Comparison of ENCODE assay signal across 36 mouse cellular contexts in genomic region chr19:60797415-60797814, GRCm38 (mm10).
"Had no signal": no experiment of that assay in that cellular context is flagged by ENCODE, and none has a peak within 500 bp of the region (broad histone marks: within the 10 kb centered on the region; RNA-seq: fewer than 3 reads in every experiment).

No protein-coding gene starts in this region.

- ATAC-seq: hindbrain, embryonic 16.5 days; hindbrain, postnatal 0 days; inflammation-experienced regulatory T-cells, adult 6 months; intestine, embryonic 15.5 days; intestine, embryonic 16.5 days; intestine, postnatal 0 days had no signal

- H3K36me3 ChIP-seq: heart, embryonic 10.5 days; heart, embryonic 12.5 days; heart, embryonic 13.5 days; heart, embryonic 15.5 days; hindbrain, embryonic 10.5 days; hindbrain, embryonic 12.5 days; hindbrain, embryonic 13.5 days; hindbrain, embryonic 15.5 days; intestine, embryonic 15.5 days; kidney, embryonic 15.5 days had no signal

- H3K27me3 ChIP-seq: heart, embryonic 12.5 days; heart, embryonic 15.5 days; hindbrain, embryonic 12.5 days; hindbrain, embryonic 13.5 days; hindbrain, embryonic 15.5 days; intestine, embryonic 15.5 days had no signal

- H3K9ac ChIP-seq: heart, embryonic 12.5 days; heart, embryonic 13.5 days; heart, embryonic 15.5 days; hindbrain, embryonic 12.5 days; hindbrain, embryonic 13.5 days; hindbrain, embryonic 14.5 days; hindbrain, embryonic 15.5 days; intestine, embryonic 15.5 days; kidney, embryonic 15.5 days had no signal

- H3K27ac ChIP-seq: heart, embryonic 10.5 days; heart, embryonic 13.5 days; heart, embryonic 15.5 days; hindbrain, embryonic 10.5 days; hindbrain, embryonic 12.5 days; hindbrain, embryonic 13.5 days; hindbrain, embryonic 14.5 days; hindbrain, embryonic 15.5 days; hindbrain, postnatal 0 days; intestine, embryonic 15.5 days; kidney, embryonic 15.5 days; kidney, postnatal 0 days; layer of hippocampus, adult 2 months; left cerebral cortex, adult 2 months had no signal

- H3K9me3 ChIP-seq: heart, embryonic 10.5 days; heart, embryonic 12.5 days; heart, embryonic 13.5 days; heart, embryonic 15.5 days; hindbrain, embryonic 10.5 days; hindbrain, embryonic 12.5 days; hindbrain, embryonic 13.5 days; hindbrain, embryonic 15.5 days; intestine, embryonic 15.5 days; kidney, embryonic 15.5 days had no signal

- H3K4me3 ChIP-seq: heart, embryonic 10.5 days; heart, embryonic 12.5 days; heart, embryonic 13.5 days; heart, embryonic 15.5 days; hindbrain, embryonic 10.5 days; hindbrain, embryonic 12.5 days; hindbrain, embryonic 13.5 days; hindbrain, embryonic 15.5 days; intestine, embryonic 15.5 days; kidney, embryonic 15.5 days; layer of hippocampus, adult 2 months; left cerebral cortex, adult 2 months had no signal

- H3K4me2 ChIP-seq: heart, embryonic 11.5 days; heart, embryonic 12.5 days; heart, embryonic 13.5 days; heart, embryonic 15.5 days; hindbrain, embryonic 12.5 days; hindbrain, embryonic 13.5 days; hindbrain, embryonic 14.5 days; hindbrain, embryonic 15.5 days; intestine, embryonic 15.5 days; kidney, embryonic 15.5 days had no signal

- DNase-seq: heart, postnatal 10 days; heart, postnatal 14 days; heart, postnatal 36 days; heart, postnatal 4 days; kidney, adult 11 months; kidney, adult 18-20 months; kidney, adult 2 months; kidney, adult 8-10 months; kidney, adult 9 months; kidney, postnatal 10 days; kidney, postnatal 14 days; kidney, postnatal 25 days; kidney, postnatal 36 days; kidney, postnatal 4 days; layer of hippocampus, adult 9-11 months; layer of hippocampus, postnatal 36 days had no signal

- H3K4me1 ChIP-seq: heart, embryonic 10.5 days; heart, embryonic 12.5 days; heart, embryonic 13.5 days; heart, embryonic 15.5 days; hindbrain, embryonic 10.5 days; hindbrain, embryonic 12.5 days; hindbrain, embryonic 13.5 days; hindbrain, embryonic 15.5 days; intestine, embryonic 15.5 days; kidney, embryonic 15.5 days had no signal
